Mouse (Mus musculus): ENCODE measurements at regions not wholly inside any gene's neighbourhood (a gene's known extent, or its start where the extent isn't known, plus 50 kb on each side); places are given as distances from the start of the nearest gene placed in this dataset.
"Not testable (repeated sequence)": the region's sequence is repeated elsewhere in the genome, so short reads cannot be mapped to it uniquely, and the experiment has no call there.

- Histone ChIP-seq H3K4me2 (ENCODE audit: low read depth, low read length) (no peak overlapping the region), H3K27me3 (ENCODE audit: control insufficient read depth, insufficient read depth, low read depth, low read length) (no peaks in the 10 kb centered on the region), H3K4me3 (ENCODE audit: low read length) (no peak overlapping the region), H3K9ac (ENCODE audit: low read length) (no peak overlapping the region), H3K4me1 (replicated peaks; ENCODE audit: control insufficient read depth, insufficient read depth, low read length) (no peaks in the 10 kb centered on the region), H3K27ac (ENCODE audit: low read length) (no peak overlapping the region), H3K36me3 (ENCODE audit: control insufficient read depth, insufficient read depth, low read length) (no peaks in the 10 kb centered on the region), H3K9me3 (ENCODE audit: control insufficient read depth, low read length) (no peaks in the 10 kb centered on the region)
- no peak for ATAC-seq (ENCODE audit: low read depth)
- WGBS = 79% methylated on average over 10 of the region's 10 CpGs
These were observed 152.6 kb upstream of the Frmd4a start for GRCm38 (mm10) chr2:3864872-3865271.

GRCm38 (mm10) chr2:3866736-3867135 is 150.8 kb upstream of the Frmd4a start:
- H3K27me3 ChIP-seq (ENCODE audit: control insufficient read depth, insufficient read depth, low read depth, low read length); H3K4me3 ChIP-seq (ENCODE audit: low read length); H3K4me2 ChIP-seq (ENCODE audit: low read depth, low read length); H3K9me3 ChIP-seq (ENCODE audit: control insufficient read depth, low read length); H3K4me1 ChIP-seq (replicated peaks; ENCODE audit: control insufficient read depth, insufficient read depth, low read length); H3K9ac ChIP-seq (ENCODE audit: low read length); H3K36me3 ChIP-seq (ENCODE audit: control insufficient read depth, insufficient read depth, low read length); H3K27ac ChIP-seq (ENCODE audit: low read length); ATAC-seq (ENCODE audit: low read depth): not testable (repeated sequence)
- WGBS = 74% methylated on average over 4 of the region's 4 CpGs

GRCm38 (mm10) chr2:3869701-3870100 is 147.8 kb upstream of the Frmd4a start:
- Histone ChIP-seq H3K27me3 (ENCODE audit: control insufficient read depth, insufficient read depth, low read depth, low read length) (no peaks in the 10 kb centered on the region), H3K4me2 (ENCODE audit: low read depth, low read length) (no peak overlapping the region), H3K4me3 (ENCODE audit: low read length) (no peak overlapping the region), H3K9me3 (ENCODE audit: control insufficient read depth, low read length) (no peaks in the 10 kb centered on the region), H3K27ac (ENCODE audit: low read length) (no peak overlapping the region), H3K9ac (ENCODE audit: low read length) (no peak overlapping the region), H3K4me1 (replicated peaks; ENCODE audit: control insufficient read depth, insufficient read depth, low read length) (no peaks in the 10 kb centered on the region), H3K36me3 (ENCODE audit: control insufficient read depth, insufficient read depth, low read length) (no peaks in the 10 kb centered on the region)
- no peak for ATAC-seq (ENCODE audit: low read depth)
- WGBS = 64% methylated on average over 1 of the region's 1 CpGs

- Histone ChIP-seq H3K9ac (ENCODE audit: low read length) (no peak overlapping the region), H3K4me3 (ENCODE audit: low read length) (no peak overlapping the region), H3K27ac (ENCODE audit: low read length) (no peak overlapping the region), H3K4me1 (replicated peaks; ENCODE audit: control insufficient read depth, insufficient read depth, low read length) (no peaks in the 10 kb centered on the region), H3K4me2 (ENCODE audit: low read depth, low read length) (no peak overlapping the region), H3K9me3 (ENCODE audit: control insufficient read depth, low read length) (no peaks in the 10 kb centered on the region), H3K36me3 (ENCODE audit: control insufficient read depth, insufficient read depth, low read length) (no peaks in the 10 kb centered on the region), H3K27me3 (ENCODE audit: control insufficient read depth, insufficient read depth, low read depth, low read length) (no peaks in the 10 kb centered on the region)
- WGBS = 77% methylated on average over 3 of the region's 3 CpGs
- no peak for ATAC-seq (ENCODE audit: low read depth)
These were observed 145.8 kb upstream of the Frmd4a start for GRCm38 (mm10) chr2:3871748-3872147.

- Histone ChIP-seq H3K9me3 (ENCODE audit: control insufficient read depth, low read length) (no peaks in the 10 kb centered on the region), H3K27ac (ENCODE audit: low read length) (no peak overlapping the region), H3K9ac (ENCODE audit: low read length) (no peak overlapping the region), H3K36me3 (ENCODE audit: control insufficient read depth, insufficient read depth, low read length) (no peaks in the 10 kb centered on the region), H3K4me1 (replicated peaks; ENCODE audit: control insufficient read depth, insufficient read depth, low read length) (no peaks in the 10 kb centered on the region), H3K4me3 (ENCODE audit: low read length) (no peak overlapping the region), H3K4me2 (ENCODE audit: low read depth, low read length) (no peak overlapping the region), H3K27me3 (ENCODE audit: control insufficient read depth, insufficient read depth, low read depth, low read length) (no peaks in the 10 kb centered on the region)
- 23% methylated on average over 6 of the region's 6 CpGs for WGBS
- ATAC-seq (ENCODE audit: low read depth) = no peak
These were observed 130.5 kb upstream of the Frmd4a start for GRCm38 (mm10) chr2:3887000-3887399.

GRCm38 (mm10) chr2:3887845-3888433 is 129.6 kb upstream of the Frmd4a start:
- no peak for ATAC-seq (ENCODE audit: low read depth)
- 38% methylated on average over 14 of the region's 14 CpGs for WGBS

GRCm38 (mm10) chr2:3889381-3889780 is 128.1 kb upstream of the Frmd4a start:
- no peak overlapping the region for H3K9ac ChIP-seq (ENCODE audit: low read length)
- H3K4me3 ChIP-seq (ENCODE audit: low read length) = no peak overlapping the region
- H3K4me1 ChIP-seq (replicated peaks; ENCODE audit: control insufficient read depth, insufficient read depth, low read length) = no peaks in the 10 kb centered on the region
- ATAC-seq (ENCODE audit: low read depth) = no peak
- no peak overlapping the region for H3K27ac ChIP-seq (ENCODE audit: low read length)
- no peaks in the 10 kb centered on the region for H3K27me3 ChIP-seq (ENCODE audit: control insufficient read depth, insufficient read depth, low read depth, low read length)
- H3K4me2 ChIP-seq (ENCODE audit: low read depth, low read length) = no peak overlapping the region
- no peaks in the 10 kb centered on the region for H3K36me3 ChIP-seq (ENCODE audit: control insufficient read depth, insufficient read depth, low read length)
- no peaks in the 10 kb centered on the region for H3K9me3 ChIP-seq (ENCODE audit: control insufficient read depth, low read length)
- 86% methylated on average over 3 of the region's 3 CpGs for WGBS

More at GRCm38 (mm10) chr2:3887845-3888433, 129.6 kb upstream of the Frmd4a start:
- H3K27ac ChIP-seq (ENCODE audit: low read length) = no peak overlapping the region
- no peaks in the 10 kb centered on the region for H3K9me3 ChIP-seq (ENCODE audit: control insufficient read depth, low read length)
- H3K36me3 ChIP-seq (ENCODE audit: control insufficient read depth, insufficient read depth, low read length) = no peaks in the 10 kb centered on the region
- H3K9ac ChIP-seq (ENCODE audit: low read length) = no peak overlapping the region
- H3K4me2 ChIP-seq (ENCODE audit: low read depth, low read length) = 0 out of 2 replicates have a peak overlapping the region, but pooled peaks have one; percentile 3
- no peaks in the 10 kb centered on the region for H3K4me1 ChIP-seq (replicated peaks; ENCODE audit: control insufficient read depth, insufficient read depth, low read length)
- no peak overlapping the region for H3K4me3 ChIP-seq (ENCODE audit: low read length)
- H3K27me3 ChIP-seq (ENCODE audit: control insufficient read depth, insufficient read depth, low read depth, low read length) = no peaks in the 10 kb centered on the region

GRCm38 (mm10) chr2:3890462-3890861 is 127.1 kb upstream of the Frmd4a start:
- 56% methylated on average over 8 of the region's 8 CpGs for WGBS

GRCm38 (mm10) chr2:3907026-3907425 is 110.5 kb upstream of the Frmd4a start:
- no peaks in the 10 kb centered on the region for H3K4me1 ChIP-seq (replicated peaks; ENCODE audit: control insufficient read depth, insufficient read depth, low read length)
- no peak overlapping the region for H3K4me2 ChIP-seq (ENCODE audit: low read depth, low read length)
- no peaks in the 10 kb centered on the region for H3K36me3 ChIP-seq (ENCODE audit: control insufficient read depth, insufficient read depth, low read length)
- H3K27me3 ChIP-seq (ENCODE audit: control insufficient read depth, insufficient read depth, low read depth, low read length) = no peaks in the 10 kb centered on the region
- 85% methylated on average over 4 of the region's 4 CpGs for WGBS
- no peak overlapping the region for H3K9ac ChIP-seq (ENCODE audit: low read length)
- H3K4me3 ChIP-seq (ENCODE audit: low read length) = no peak overlapping the region
- no peak for ATAC-seq (ENCODE audit: low read depth)
- H3K9me3 ChIP-seq (ENCODE audit: control insufficient read depth, low read length) = no peaks in the 10 kb centered on the region
- H3K27ac ChIP-seq (ENCODE audit: low read length) = no peak overlapping the region

More at GRCm38 (mm10) chr2:3890462-3890861, 127.1 kb upstream of the Frmd4a start:
- no peak for ATAC-seq (ENCODE audit: low read depth)
- no peaks in the 10 kb centered on the region for H3K9me3 ChIP-seq (ENCODE audit: control insufficient read depth, low read length)
- H3K36me3 ChIP-seq (ENCODE audit: control insufficient read depth, insufficient read depth, low read length) = no peaks in the 10 kb centered on the region
- no peak overlapping the region for H3K4me3 ChIP-seq (ENCODE audit: low read length)
- H3K4me1 ChIP-seq (replicated peaks; ENCODE audit: control insufficient read depth, insufficient read depth, low read length) = no peaks in the 10 kb centered on the region
- no peaks in the 10 kb centered on the region for H3K27me3 ChIP-seq (ENCODE audit: control insufficient read depth, insufficient read depth, low read depth, low read length)
- no peak overlapping the region for H3K9ac ChIP-seq (ENCODE audit: low read length)
- H3K27ac ChIP-seq (ENCODE audit: low read length) = no peak overlapping the region
- no peak overlapping the region for H3K4me2 ChIP-seq (ENCODE audit: low read depth, low read length)

- Histone ChIP-seq H3K36me3 (ENCODE audit: control insufficient read depth, insufficient read depth, low read length) (no peaks in the 10 kb centered on the region), H3K9ac (ENCODE audit: low read length) (no peak overlapping the region), H3K4me2 (ENCODE audit: low read depth, low read length) (no peak overlapping the region), H3K27me3 (ENCODE audit: control insufficient read depth, insufficient read depth, low read depth, low read length) (no peaks in the 10 kb centered on the region), H3K27ac (ENCODE audit: low read length) (no peak overlapping the region), H3K4me3 (ENCODE audit: low read length) (no peak overlapping the region), H3K4me1 (replicated peaks; ENCODE audit: control insufficient read depth, insufficient read depth, low read length) (no peaks in the 10 kb centered on the region), H3K9me3 (ENCODE audit: control insufficient read depth, low read length) (no peaks in the 10 kb centered on the region)
- no peak for ATAC-seq (ENCODE audit: low read depth)
- WGBS = 71% methylated on average over 3 of the region's 3 CpGs
These were observed 109.3 kb upstream of the Frmd4a start for GRCm38 (mm10) chr2:3908192-3908591.
